Mouse (Mus musculus) cortical plate, adult 2 months (tissue): ENCODE measurements at regions not wholly inside any gene's neighbourhood (a gene's known extent, or its start where the extent isn't known, plus 50 kb on each side); places are given as distances from the start of the nearest gene placed in this dataset.

ENCODE experiments used
- CTCF ChIP-seq: fragments of 200-500 bp; IDR thresholded peaks from 2 replicates; pipeline ENCODE4 v1.5.1; 2011; ENCODE audit warnings: mild to moderate bottlenecking, control low read depth, low read length; ENCODE audit not compliant: insufficient read depth; ENCODE audit errors: extremely low read depth
- POLR2A ChIP-seq: fragments of 200-500 bp; IDR thresholded peaks from 2 replicates; pipeline ENCODE4 v1.6.1; 2011; ENCODE audit warnings: mild to moderate bottlenecking, low read length, control low read depth; ENCODE audit not compliant: insufficient read depth; ENCODE audit errors: extremely low read depth

DNA sequence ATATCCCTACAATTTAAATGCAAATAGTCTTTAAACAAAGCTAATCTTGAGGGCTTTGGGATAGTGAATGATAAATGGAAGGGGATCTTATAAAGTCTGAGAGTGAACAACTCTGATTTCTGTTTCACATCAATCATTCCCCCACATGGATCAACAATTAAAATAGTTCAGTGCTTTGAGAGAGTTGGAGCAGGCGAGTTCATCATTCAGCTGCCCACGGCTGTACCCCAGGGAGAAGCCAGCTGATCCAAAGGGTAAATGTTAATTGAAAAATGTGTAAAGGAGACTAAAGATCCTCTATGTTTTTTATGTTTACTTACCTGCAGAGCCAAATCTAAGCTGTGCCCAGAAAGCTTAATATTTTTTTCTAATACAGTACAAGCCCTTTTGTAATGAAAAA lies 553.2 kb downstream of the Brinp3 start:
- no peak for TF ChIP-seq POLR2A
- TF ChIP-seq CTCF: no peak
